Mouse (Mus musculus) lung, postnatal 0 days (tissue): ENCODE data around the gene Tifab. TPM values are rescaled to one million over a fixed set of nuclear protein-coding genes. Genes with fewer than 3 reads are reported as not detected.

ENCODE experiments used
- ATAC-seq: fragments of 200-750 bp; cut with Nextera tagmentation; 2 replicates; pipeline ENCODE4 v1.8.0; 2017; ENCODE audit warnings: moderate library complexity
- DNase-seq: peaks from one replicate; pipeline ENCODE4 v3.0.0-alpha.2; 2016; ENCODE audit warnings: low spot score
- H3K27ac ChIP-seq: fragments of 300-500 bp; sonication (generic); 2 replicates; pipeline ENCODE4 v1.5.1; 2014; ENCODE audit warnings: antibody characterized with exemption, mild to moderate bottlenecking, low read length, mixed read lengths
- H3K27me3 ChIP-seq: fragments of 300-500 bp; sonication (generic); replicated peaks from 2 replicates; pipeline ENCODE4 v1.6.1; 2014; ENCODE audit warnings: low read length, mixed read lengths; ENCODE audit not compliant: insufficient read depth
- H3K36me3 ChIP-seq: fragments of 300-500 bp; sonication (generic); 2 replicates; pipeline ENCODE4 v1.6.1; 2014; ENCODE audit warnings: low read length, mixed read lengths; ENCODE audit not compliant: insufficient read depth
- H3K4me1 ChIP-seq: fragments of 300-500 bp; sonication (generic); 2 replicates; pipeline ENCODE4 v1.6.1; 2014; ENCODE audit warnings: antibody characterized with exemption, low read depth, low read length, mixed read lengths; ENCODE audit not compliant: insufficient read depth
- H3K4me2 ChIP-seq: fragments of 300-500 bp; sonication (generic); replicated peaks from 2 replicates; pipeline ENCODE4 v1.6.1; 2014; ENCODE audit warnings: low read depth, mild to moderate bottlenecking, low read length, moderate library complexity, mixed read lengths
- H3K4me3 ChIP-seq: fragments of 300-500 bp; sonication (generic); 2 replicates; pipeline ENCODE4 v1.5.1; 2014; ENCODE audit warnings: low read depth, low read length
- H3K9ac ChIP-seq: fragments of 300-500 bp; sonication (generic); replicated peaks from 2 replicates; pipeline ENCODE4 v1.6.1; 2014; ENCODE audit warnings: low read depth, mild to moderate bottlenecking
- H3K9me3 ChIP-seq: fragments of 300-500 bp; sonication (generic); 2 replicates; pipeline ENCODE4 v1.6.1; 2016; ENCODE audit warnings: low read length, mixed read lengths
- CTCF ChIP-seq: IDR thresholded peaks from 2 replicates; pipeline ENCODE4 v1.5.1; 2016; ENCODE audit warnings: antibody characterized with exemption, mild to moderate bottlenecking
- EP300 ChIP-seq: IDR thresholded peaks from 2 replicates; pipeline ENCODE4 v1.6.1; 2016; ENCODE audit warnings: antibody characterized with exemption, mild to moderate bottlenecking, control low read depth
- WGBS: fragments of 180-500 bp; shearing (Covaris S2); extraction: QIAGEN DNeasy Blood & Tissue Kit; methylation state at CpG from one replicate; pipeline ENCODE4 v1.1.7; 2014; 5-methylcytosine and 5-hydroxymethylcytosine counted together
- polyA plus RNA-seq: library from polyadenylated mRNA; unstranded; fragments of >200 nt; fragmentation: Nextera tagmentation; extraction: Ambion mirVana; gene quantifications from 2 replicates; pipeline ENCODE4 v1.2.1, GENCODE M21; 2015

Tifab gene
- polyA plus RNA-seq, 1 experiment from 2014 or later = 6.6 TPM

GRCm38 (mm10) chr13:56189688-56190087 lies 11.0 kb upstream of the Tifab start:
- DNase-seq (no peak), ATAC-seq (no peak)
- Histone ChIP-seq H3K4me2 (no peak overlapping the region), H3K4me3 (no peak overlapping the region), H3K27me3 (no peaks in the 10 kb centered on the region), H3K36me3 (no peaks in the 10 kb centered on the region), H3K27ac (no peak overlapping the region), H3K9ac (no peak overlapping the region), H3K4me1 (no peaks in the 10 kb centered on the region), H3K9me3 (no peaks in the 10 kb centered on the region)
- no peak for TF ChIP-seq EP300
- peak; percentile 46 for TF ChIP-seq CTCF
- WGBS = 75% methylated on average over 5 of the region's 5 CpGs

GRCm38 (mm10) chr13:56183687-56184086 lies 5.0 kb upstream of the Tifab start:
- Histone ChIP-seq H3K27ac (no peak overlapping the region), H3K4me1 (no peaks in the 10 kb centered on the region), H3K4me2 (no peak overlapping the region), H3K4me3 (no peak overlapping the region), H3K9me3 (no peaks in the 10 kb centered on the region), H3K27me3 (no peaks in the 10 kb centered on the region), H3K36me3 (no peaks in the 10 kb centered on the region), H3K9ac (no peak overlapping the region)
- WGBS = 55% methylated on average over 5 of the region's 5 CpGs
- ATAC-seq (no peak), DNase-seq (peak; percentile 39)
- TF ChIP-seq CTCF = no peak
- TF ChIP-seq EP300 = no peak

- H3K27me3 ChIP-seq = no peaks in the 10 kb centered on the region
- peak; percentile 27 for DNase-seq
- WGBS = 54% methylated on average over 8 of the region's 8 CpGs
Observed at GRCm38 (mm10) chr13:56181424-56181823, 2.7 kb upstream of the Tifab start.

GRCm38 (mm10) chr13:56176310-56176709 lies 2.4 kb downstream of the Tifab start:
- no peak overlapping the region for H3K4me2 ChIP-seq
- no peak overlapping the region for H3K9ac ChIP-seq
- H3K27me3 ChIP-seq = no peaks in the 10 kb centered on the region
- no peak overlapping the region for H3K4me3 ChIP-seq
- ATAC-seq (no peak), DNase-seq (no peak)
- no peaks in the 10 kb centered on the region for H3K36me3 ChIP-seq
- no peaks in the 10 kb centered on the region for H3K9me3 ChIP-seq
- H3K4me1 ChIP-seq = no peaks in the 10 kb centered on the region
- 73% methylated on average over 9 of the region's 9 CpGs for WGBS
- TF ChIP-seq CTCF = no peak
- no peak for TF ChIP-seq EP300
- no peak overlapping the region for H3K27ac ChIP-seq

More at GRCm38 (mm10) chr13:56181424-56181823, 2.7 kb upstream of the Tifab start:
- H3K4me3 ChIP-seq = no peak overlapping the region
- ATAC-seq = no peak
- H3K36me3 ChIP-seq = no peaks in the 10 kb centered on the region
- H3K9me3 ChIP-seq = no peaks in the 10 kb centered on the region
- no peak overlapping the region for H3K4me2 ChIP-seq
- no peaks in the 10 kb centered on the region for H3K4me1 ChIP-seq
- H3K9ac ChIP-seq = no peak overlapping the region
- H3K27ac ChIP-seq = no peak overlapping the region
- TF ChIP-seq CTCF (no peak), EP300 (no peak)

- Histone ChIP-seq H3K27ac (no peak overlapping the region), H3K36me3 (no peaks in the 10 kb centered on the region), H3K27me3 (no peaks in the 10 kb centered on the region), H3K9ac (no peak overlapping the region), H3K9me3 (no peaks in the 10 kb centered on the region), H3K4me1 (no peaks in the 10 kb centered on the region), H3K4me2 (no peak overlapping the region), H3K4me3 (no peak overlapping the region)
- ATAC-seq (no peak), DNase-seq (no peak)
- TF ChIP-seq CTCF (no peak), EP300 (no peak)
- 49% methylated on average over 4 of the region's 4 CpGs for WGBS
Observed at GRCm38 (mm10) chr13:56175848-56176247, 2.8 kb downstream of the Tifab start.

GRCm38 (mm10) chr13:56172901-56173545 lies 5.7 kb downstream of the Tifab start:
- ATAC-seq (no peak), DNase-seq (no peak)
- H3K4me1 ChIP-seq = no peaks in the 10 kb centered on the region
- no peaks in the 10 kb centered on the region for H3K27me3 ChIP-seq
- no peak overlapping the region for H3K4me3 ChIP-seq
- TF ChIP-seq EP300 (no peak), CTCF (no peak)
- H3K27ac ChIP-seq = no peak overlapping the region
- no peaks in the 10 kb centered on the region for H3K36me3 ChIP-seq
- no peak overlapping the region for H3K9ac ChIP-seq
- no peaks in the 10 kb centered on the region for H3K9me3 ChIP-seq
- H3K4me2 ChIP-seq = no peak overlapping the region
- WGBS = 40% methylated on average over 7 of the region's 7 CpGs

- Histone ChIP-seq H3K27ac (no peak overlapping the region), H3K4me2 (no peak overlapping the region), H3K36me3 (no peaks in the 10 kb centered on the region), H3K9me3 (no peaks in the 10 kb centered on the region), H3K4me1 (no peaks in the 10 kb centered on the region), H3K4me3 (no peak overlapping the region), H3K9ac (no peak overlapping the region), H3K27me3 (no peaks in the 10 kb centered on the region)
- WGBS = 81% methylated on average over 7 of the region's 7 CpGs
- no peak for ATAC-seq
- DNase-seq = no peak
- TF ChIP-seq CTCF (no peak), EP300 (no peak)
Observed at GRCm38 (mm10) chr13:56172106-56172505, 6.6 kb downstream of the Tifab start.
